Mouse (Mus musculus): ENCODE results near the gene Zfp36l2. TPM values are rescaled to one million over a fixed set of nuclear protein-coding genes. Genes with fewer than 3 reads are reported as not detected.

The Zfp36l2 gene
- total and polyA plus RNA-seq, 2 experiments from 2014 or later, result 5.5 to 16.7 TPM

DNA sequence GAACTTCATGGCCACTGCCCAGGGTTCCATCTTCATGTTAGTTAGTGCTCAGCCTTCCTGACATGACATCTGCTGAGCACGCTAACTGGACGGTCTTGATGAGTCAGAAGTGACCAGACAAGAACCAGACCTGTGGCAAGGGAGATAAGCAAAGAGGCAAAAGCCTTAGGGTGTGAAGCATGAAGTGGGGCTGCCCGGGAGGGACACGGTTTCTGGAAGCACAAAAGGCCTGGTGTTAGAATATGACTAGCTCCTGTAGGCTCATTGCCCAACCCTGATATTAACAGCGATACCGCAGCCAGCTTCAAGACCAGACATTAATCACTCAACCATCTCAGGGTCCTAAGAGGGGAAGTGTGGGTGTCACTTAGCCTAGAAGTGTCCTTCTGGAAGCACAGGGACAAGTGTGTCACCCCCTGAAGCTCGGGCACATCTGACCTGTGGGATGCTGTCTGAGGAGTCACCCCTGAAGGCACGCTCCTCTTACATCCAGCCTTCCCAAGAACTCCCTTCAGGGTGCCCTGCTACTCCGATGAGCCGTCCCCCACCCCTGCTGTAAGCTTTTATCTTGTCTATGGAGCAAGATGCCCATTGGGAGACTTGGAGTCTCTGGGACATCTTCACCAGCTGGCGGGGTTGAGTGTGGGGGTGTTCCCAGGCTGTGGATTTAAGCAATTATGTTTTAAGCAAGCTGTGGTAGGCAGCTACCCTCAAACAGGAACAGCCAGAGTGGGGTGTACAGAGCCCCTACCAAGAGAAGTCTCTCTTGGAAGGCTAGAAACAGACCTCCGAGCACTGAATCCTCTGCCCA is 34.6 kb downstream of the Zfp36l2 start:
- Histone ChIP-seq H3K27ac (no peak overlapping the region), H3K9ac (replicated peaks; ENCODE audit: low read length) (no peak overlapping the region), H3K36me3 (ENCODE audit: insufficient read depth, low read length) (no peaks in the 10 kb centered on the region), H3K4me3 (ENCODE audit: low read length) (no peak overlapping the region), H3K4me1 (ENCODE audit: insufficient read depth, low read length) (0 out of 2 replicates have a peak, but pooled peaks cover 10% of the 10 kb centered on the region), H3K4me2 (ENCODE audit: low read depth, low read length) (no peak overlapping the region), H3K9me3 (ENCODE audit: low read length) (no peaks in the 10 kb centered on the region), H3K27me3 (ENCODE audit: insufficient read depth, low read length) (no peaks in the 10 kb centered on the region)
- TF ChIP-seq CTCF (IDR thresholded peaks at IDR 0.05; ENCODE audit: low read depth), result no peak
- WGBS, result 82% methylated on average over 12 of the region's 12 CpGs
- DNase-seq (ENCODE audit: low spot score) (no peak), ATAC-seq (no peak)

DNA sequence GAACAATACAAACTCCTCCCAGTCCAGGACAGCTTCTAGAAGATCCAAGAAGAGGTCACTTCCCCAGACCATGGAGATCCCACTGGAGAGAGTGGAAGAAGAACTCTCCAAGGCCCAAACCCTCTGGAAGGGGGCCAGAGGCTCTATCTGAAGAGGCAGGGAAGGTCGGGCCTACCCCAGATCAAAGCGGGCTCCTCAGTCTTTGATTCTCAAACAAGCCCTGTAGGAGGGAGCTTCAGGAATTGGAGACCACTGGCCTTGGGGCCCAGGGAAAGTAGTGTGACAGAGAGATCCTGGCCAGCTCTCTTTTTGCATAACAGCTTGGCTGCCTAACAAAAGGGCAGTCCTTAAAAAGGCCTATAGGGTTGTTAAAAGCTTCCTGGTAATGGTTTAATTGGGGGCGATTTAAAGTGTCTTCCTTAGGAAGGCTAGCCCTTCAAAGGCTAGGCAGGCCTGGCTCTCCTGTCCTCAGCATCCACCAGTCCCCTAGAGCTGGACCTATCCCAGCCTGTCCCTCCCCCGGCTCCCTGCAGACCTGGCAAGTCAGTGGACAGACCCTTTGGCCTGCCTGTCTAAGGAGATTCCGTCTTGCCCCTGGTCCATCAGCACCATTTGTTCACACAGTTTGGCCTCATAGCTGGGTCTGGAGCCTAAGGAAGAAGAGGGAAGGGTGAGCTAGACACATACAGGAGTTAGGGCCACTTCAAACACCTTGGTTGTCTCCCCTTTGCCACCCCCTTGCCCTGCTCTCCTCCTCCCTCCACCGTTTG is 35.4 kb downstream of the Zfp36l2 start:
- ATAC-seq (no peak), DNase-seq (ENCODE audit: low spot score) (no peak)
- no peaks in the 10 kb centered on the region for H3K27me3 ChIP-seq (ENCODE audit: insufficient read depth, low read length)
- no peak overlapping the region for H3K4me3 ChIP-seq (ENCODE audit: low read length)
- 0 out of 2 replicates have a peak, but pooled peaks cover 10% of the 10 kb centered on the region for H3K4me1 ChIP-seq (ENCODE audit: insufficient read depth, low read length)
- no peak for TF ChIP-seq CTCF (IDR thresholded peaks at IDR 0.05; ENCODE audit: low read depth)
- no peak overlapping the region for H3K27ac ChIP-seq
- WGBS, result 37% methylated on average over 6 of the region's 6 CpGs
- no peaks in the 10 kb centered on the region for H3K9me3 ChIP-seq (ENCODE audit: low read length)
- H3K4me2 ChIP-seq (ENCODE audit: low read depth, low read length), result no peak overlapping the region
- no peaks in the 10 kb centered on the region for H3K36me3 ChIP-seq (ENCODE audit: insufficient read depth, low read length)
- no peak overlapping the region for H3K9ac ChIP-seq (replicated peaks; ENCODE audit: low read length)

DNA sequence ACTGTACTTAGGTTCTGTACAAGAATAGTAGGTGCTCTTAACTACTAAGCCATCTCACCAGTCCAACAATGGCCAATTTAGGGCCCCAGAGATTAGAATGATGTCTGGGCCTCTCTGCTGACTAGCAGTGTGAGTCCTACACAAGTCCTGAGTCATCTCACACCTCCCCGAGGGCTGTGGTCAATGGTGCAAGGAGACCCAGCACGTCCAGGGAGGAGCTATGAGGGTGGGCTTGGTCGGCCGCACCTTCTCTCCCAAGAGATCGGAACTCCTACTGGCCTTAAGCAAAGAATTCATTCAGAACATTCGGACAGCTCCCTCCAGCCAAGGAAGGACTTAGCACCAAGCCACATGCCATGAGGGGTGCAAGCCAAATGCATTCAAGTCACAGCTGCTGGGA is 36.4 kb downstream of the Zfp36l2 start:
- no peak for TF ChIP-seq CTCF (IDR thresholded peaks at IDR 0.05; ENCODE audit: low read depth)

DNA sequence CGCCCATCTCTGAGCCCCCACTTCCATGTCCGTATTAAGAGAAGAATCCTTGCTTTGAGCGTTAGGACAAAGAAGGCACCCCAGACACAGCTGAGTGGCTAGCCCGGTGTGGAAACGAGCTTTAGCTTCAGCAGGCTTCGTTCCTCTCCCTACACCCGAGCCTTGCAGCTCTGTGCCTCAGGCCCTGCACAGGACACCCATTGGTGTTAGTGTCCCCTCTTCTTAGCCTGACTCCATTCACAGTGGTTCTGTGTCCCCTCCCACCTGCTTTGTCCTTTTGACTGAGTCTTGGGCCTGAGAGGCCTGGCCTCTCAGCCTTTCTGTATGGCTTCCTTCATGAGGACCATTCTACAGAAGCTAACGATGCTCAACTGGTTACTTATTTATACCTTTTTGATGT is 37.5 kb downstream of the Zfp36l2 start:
- no peak for TF ChIP-seq CTCF (IDR thresholded peaks at IDR 0.05; ENCODE audit: low read depth)
- Histone ChIP-seq H3K27ac (no peak overlapping the region), H3K9ac (replicated peaks; ENCODE audit: low read length) (no peak overlapping the region), H3K9me3 (ENCODE audit: low read length) (no peaks in the 10 kb centered on the region), H3K36me3 (ENCODE audit: insufficient read depth, low read length) (no peaks in the 10 kb centered on the region), H3K4me1 (ENCODE audit: insufficient read depth, low read length) (0 out of 2 replicates have a peak, but pooled peaks cover 15% of the 10 kb centered on the region), H3K4me2 (ENCODE audit: low read depth, low read length) (no peak overlapping the region), H3K4me3 (ENCODE audit: low read length) (no peak overlapping the region), H3K27me3 (ENCODE audit: insufficient read depth, low read length) (no peaks in the 10 kb centered on the region)
- ATAC-seq, result no peak
- 52% methylated on average over 8 of the region's 8 CpGs for WGBS
- DNase-seq (ENCODE audit: low spot score), result no peak

More for the DNA sequence above, 36.4 kb downstream of the Zfp36l2 start:
- Histone ChIP-seq H3K9me3 (ENCODE audit: low read length) (no peaks in the 10 kb centered on the region), H3K4me1 (ENCODE audit: insufficient read depth, low read length) (0 out of 2 replicates have a peak, but pooled peaks cover 10% of the 10 kb centered on the region), H3K27me3 (ENCODE audit: insufficient read depth, low read length) (no peaks in the 10 kb centered on the region), H3K27ac (no peak overlapping the region), H3K4me3 (ENCODE audit: low read length) (no peak overlapping the region), H3K4me2 (ENCODE audit: low read depth, low read length) (no peak overlapping the region), H3K9ac (replicated peaks; ENCODE audit: low read length) (no peak overlapping the region), H3K36me3 (ENCODE audit: insufficient read depth, low read length) (no peaks in the 10 kb centered on the region)
- ATAC-seq (no peak), DNase-seq (ENCODE audit: low spot score) (no peak)
- 74% methylated on average over 6 of the region's 6 CpGs for WGBS

DNA sequence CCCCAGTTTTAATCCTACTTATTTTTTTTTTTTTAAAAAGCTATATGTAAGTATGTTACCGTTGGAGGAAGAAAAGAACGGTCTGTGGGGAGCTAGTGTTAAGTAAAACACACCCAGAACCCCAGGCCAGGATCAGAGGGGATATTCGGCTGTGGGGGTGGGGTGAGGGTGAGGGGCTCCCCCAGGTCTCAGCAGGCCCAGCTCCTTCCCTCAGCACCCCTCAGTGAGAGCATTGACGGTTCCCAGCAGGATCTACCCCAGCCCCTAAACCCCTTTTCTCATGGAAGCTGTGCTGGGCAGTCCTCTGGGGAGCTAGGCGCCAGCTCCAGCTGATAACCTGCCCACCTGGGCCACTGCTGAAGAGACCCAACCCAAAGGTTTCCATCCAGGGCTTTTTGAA is 38.2 kb downstream of the Zfp36l2 start:
- no peak for ATAC-seq
- H3K27me3 ChIP-seq (ENCODE audit: insufficient read depth, low read length), result no peaks in the 10 kb centered on the region
- H3K9ac ChIP-seq (replicated peaks; ENCODE audit: low read length), result no peak overlapping the region
- no peak for DNase-seq (ENCODE audit: low spot score)
- WGBS, result 46% methylated on average over 5 of the region's 5 CpGs
- 0 out of 2 replicates have a peak, but pooled peaks cover 15% of the 10 kb centered on the region for H3K4me1 ChIP-seq (ENCODE audit: insufficient read depth, low read length)
- H3K9me3 ChIP-seq (ENCODE audit: low read length), result no peaks in the 10 kb centered on the region
- no peaks in the 10 kb centered on the region for H3K36me3 ChIP-seq (ENCODE audit: insufficient read depth, low read length)
- H3K27ac ChIP-seq, result no peak overlapping the region
- no peak for TF ChIP-seq CTCF (IDR thresholded peaks at IDR 0.05; ENCODE audit: low read depth)
- no peak overlapping the region for H3K4me2 ChIP-seq (ENCODE audit: low read depth, low read length)
- no peak overlapping the region for H3K4me3 ChIP-seq (ENCODE audit: low read length)

DNA sequence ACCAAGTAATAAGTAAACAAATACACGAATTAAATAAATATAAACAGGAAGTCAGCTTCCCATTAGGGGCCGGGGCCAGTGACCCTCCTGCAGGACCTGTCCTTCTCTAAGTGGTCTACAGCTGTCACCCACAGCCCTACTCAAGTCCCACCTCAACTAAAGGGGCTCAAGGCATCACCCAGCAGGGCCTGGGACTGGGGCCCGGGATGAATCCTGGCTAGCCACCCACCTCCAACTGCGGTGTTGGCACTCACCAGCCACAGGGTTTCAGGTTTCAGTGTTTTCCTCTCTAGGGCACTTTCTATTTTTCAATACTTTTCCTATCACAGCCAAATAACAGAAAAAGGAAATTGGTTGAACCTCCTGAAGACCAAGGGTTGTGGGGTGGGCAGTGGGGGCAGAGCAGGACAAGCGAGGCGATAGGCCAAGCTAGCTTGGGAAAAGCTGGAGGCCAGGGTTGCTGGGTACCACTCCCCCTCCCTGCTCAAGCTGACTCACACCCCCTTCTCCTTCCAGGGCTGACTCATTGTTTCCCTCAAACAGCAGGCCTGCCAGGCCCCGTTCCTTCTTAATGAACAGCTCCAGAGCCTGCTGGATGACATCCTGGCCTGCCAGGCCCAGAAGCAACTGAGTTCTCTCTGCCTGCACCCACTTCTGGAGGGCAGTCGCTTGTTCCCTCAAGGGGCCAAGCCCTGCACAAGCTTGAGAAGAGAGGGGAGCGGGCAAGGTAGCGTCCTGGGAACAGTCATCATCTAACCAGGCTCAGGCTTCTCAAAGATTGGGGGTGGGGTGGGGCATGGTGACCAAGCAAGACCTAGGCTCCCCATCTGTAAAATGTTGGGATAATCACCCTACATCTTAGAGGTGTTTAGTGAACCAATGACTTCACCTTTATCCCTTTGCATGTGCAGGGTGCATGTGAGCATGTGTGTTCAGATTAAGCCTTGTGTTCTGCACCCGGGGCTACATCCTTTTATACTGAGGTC is 39.0 kb downstream of the Zfp36l2 start:
- 39% methylated on average over 11 of the region's 11 CpGs for WGBS
- no peaks in the 10 kb centered on the region for H3K36me3 ChIP-seq (ENCODE audit: insufficient read depth, low read length)
- no peak overlapping the region for H3K4me3 ChIP-seq (ENCODE audit: low read length)
- H3K4me1 ChIP-seq (ENCODE audit: insufficient read depth, low read length), result 0 out of 2 replicates have a peak, but pooled peaks cover 15% of the 10 kb centered on the region
- H3K9ac ChIP-seq (replicated peaks; ENCODE audit: low read length), result no peak overlapping the region
- TF ChIP-seq CTCF (IDR thresholded peaks at IDR 0.05; ENCODE audit: low read depth), result no peak
- ATAC-seq, result peak; percentile 78
- no peak overlapping the region for H3K4me2 ChIP-seq (ENCODE audit: low read depth, low read length)
- no peaks in the 10 kb centered on the region for H3K9me3 ChIP-seq (ENCODE audit: low read length)
- no peaks in the 10 kb centered on the region for H3K27me3 ChIP-seq (ENCODE audit: insufficient read depth, low read length)
- DNase-seq (ENCODE audit: low spot score), result peak; percentile 80
- peak overlapping the region; percentile 41; the same call in 1 of the 2 replicates for H3K27ac ChIP-seq
